Mouse (Mus musculus) layer of hippocampus, postnatal 25 days (tissue): ENCODE data around the gene D430042O09Rik. TPM values are rescaled to one million over a fixed set of nuclear protein-coding genes. Genes with fewer than 3 reads are reported as not detected.

Experiments used
- DNase-seq, 2 experiments: peaks; one replicate each; pipeline ENCODE4 v3.0.0; 2022; ENCODE audit warnings: mixed read lengths in 2 of 2, low spot score in 1 of 2; ENCODE audit errors: extremely low spot score in 1 of 2
- total RNA-seq, 2 experiments: library from RNA; stranded (reverse); gene quantifications; 2 replicates each; pipeline ENCODE4 v1.2.3; 2021

Gene D430042O09Rik
- total RNA-seq, 2 experiments from 2014 or later, result 27.1 to 29.4 TPM

GRCm38 (mm10) chr7:125736366-125737015 is 28.8 kb downstream of the D430042O09Rik start:
- DNase-seq, result no peak

GRCm38 (mm10) chr7:125740521-125740920 is 32.8 kb downstream of the D430042O09Rik start:
- DNase-seq, result no peak

GRCm38 (mm10) chr7:125741271-125741703 is 33.6 kb downstream of the D430042O09Rik start:
- no peak for DNase-seq

- no peak for DNase-seq
Observed at GRCm38 (mm10) chr7:125744774-125745173, 37.1 kb downstream of the D430042O09Rik start.

- DNase-seq, result no peak
Observed at GRCm38 (mm10) chr7:125746621-125747315, 39.1 kb downstream of the D430042O09Rik start.

GRCm38 (mm10) chr7:125747316-125747690 is 39.6 kb downstream of the D430042O09Rik start:
- no peak for DNase-seq

- no peak for DNase-seq
Observed at GRCm38 (mm10) chr7:125748186-125748585, 40.5 kb downstream of the D430042O09Rik start.

GRCm38 (mm10) chr7:125752699-125753325 is 45.1 kb downstream of the D430042O09Rik start:
- DNase-seq, result no peak

GRCm38 (mm10) chr7:125753326-125753715 is 45.6 kb downstream of the D430042O09Rik start:
- DNase-seq, result no peak

GRCm38 (mm10) chr7:125756806-125757205 is 49.1 kb downstream of the D430042O09Rik start:
- DNase-seq, result no peak

- DNase-seq, result no peak
Observed at GRCm38 (mm10) chr7:125757896-125758623, 50.4 kb downstream of the D430042O09Rik start.

GRCm38 (mm10) chr7:125762289-125762688 is 54.6 kb downstream of the D430042O09Rik start:
- DNase-seq, result no peak

- no peak for DNase-seq
Observed at GRCm38 (mm10) chr7:125762883-125763830, 55.5 kb downstream of the D430042O09Rik start.

GRCm38 (mm10) chr7:125764373-125764772 is 56.7 kb downstream of the D430042O09Rik start:
- no peak for DNase-seq

GRCm38 (mm10) chr7:125766976-125767831 is 59.5 kb downstream of the D430042O09Rik start:
- DNase-seq, result peak; percentile 39 to 68

GRCm38 (mm10) chr7:125772961-125773571 is 65.4 kb downstream of the D430042O09Rik start:
- no peak for DNase-seq

GRCm38 (mm10) chr7:125783206-125783605 is 75.5 kb downstream of the D430042O09Rik start:
- DNase-seq, result no peak

- no peak for DNase-seq
Observed at GRCm38 (mm10) chr7:125786105-125786504, 78.4 kb downstream of the D430042O09Rik start.
